36 mouse cellular contexts compared by ENCODE assay signal in the genomic region with DNA sequence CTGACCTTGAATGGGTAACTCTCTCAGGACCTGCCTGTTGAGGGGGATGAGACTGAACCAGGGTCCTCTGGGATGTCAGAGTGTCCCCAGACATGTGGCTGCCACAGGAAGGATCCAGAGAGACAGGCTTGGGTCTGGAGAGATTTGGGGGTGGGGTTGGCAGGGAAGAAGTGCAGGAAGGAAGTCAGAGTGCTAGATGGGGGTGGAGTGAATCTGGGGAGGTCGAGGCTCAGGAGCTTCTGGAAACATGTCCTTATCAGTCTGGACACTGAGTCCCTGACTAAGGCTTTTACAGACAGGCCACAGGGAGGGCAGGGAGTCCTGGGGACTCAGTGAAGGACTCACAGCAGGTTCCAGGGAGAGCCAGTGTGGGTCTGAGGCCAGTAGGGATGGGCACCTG. TPM values are rescaled to one million over a fixed set of nuclear protein-coding genes. Genes with fewer than 3 reads are reported as not detected.
DNase-seq lines count a peak whose midpoint lies in the region; TF ChIP-seq lines count a peak whose summit lies in the region.
"Had no signal": no experiment of that assay in that cellular context is flagged by ENCODE, and none has a peak within 500 bp of the region (broad histone marks: within the 10 kb centered on the region; RNA-seq: fewer than 3 reads in every experiment).

No protein-coding gene starts in this region.

- peak overlapping the region; percentile 49 for H3K4me3 ChIP-seq in heart, adult 2 months
- peak overlapping the region; percentile 28; the same call in 1 of the 2 replicates for H3K4me3 ChIP-seq in kidney, adult 2 months (ENCODE audit: insufficient read depth, low read depth, low read length)
- H3K4me3 ChIP-seq in testis, adult 2 months (ENCODE audit: control insufficient read depth, low read depth, low read length), result peak overlapping the region; percentile 4
- H3K4me3 ChIP-seq: embryonic facial prominence, embryonic 13.5 days; forebrain, embryonic 10.5 days; forebrain, embryonic 15.5 days; heart, embryonic 15.5 days; hindbrain, embryonic 12.5 days; left cerebral cortex, adult 2 months; limb, embryonic 13.5 days; midbrain, embryonic 10.5 days; midbrain, embryonic 15.5 days had no signal

- 6% methylated on average over 1 of the region's 1 CpGs for WGBS in heart, adult 2 months
- WGBS in kidney, adult 2 months, result 29% methylated on average over 1 of the region's 1 CpGs

- H3K27me3 ChIP-seq in heart, adult 2 months (ENCODE audit: control insufficient read depth, insufficient read depth, low read length), result no peaks in the 10 kb centered on the region
- no peaks in the 10 kb centered on the region for H3K27me3 ChIP-seq in kidney, adult 2 months (replicated peaks; ENCODE audit: control insufficient read depth, insufficient read depth, low read length)
- no peaks in the 10 kb centered on the region for H3K27me3 ChIP-seq in testis, adult 2 months (ENCODE audit: control insufficient read depth, insufficient read depth, low read length)
- H3K27me3 ChIP-seq: embryonic facial prominence, embryonic 13.5 days; forebrain, embryonic 15.5 days; heart, embryonic 15.5 days; hindbrain, embryonic 12.5 days; limb, embryonic 13.5 days; midbrain, embryonic 15.5 days; Patski had no signal

- TF ChIP-seq CTCF in heart, adult 2 months (IDR thresholded peaks at IDR 0.05), result no peak
- no peak for TF ChIP-seq CTCF in kidney, adult 2 months (conservative IDR thresholded peaks at IDR 0.05; ENCODE audit: insufficient read depth, insufficient read length, low read depth, low read length)
- no peak for TF ChIP-seq CTCF in testis, adult 2 months (IDR thresholded peaks at IDR 0.05; ENCODE audit: control insufficient read depth, insufficient read depth, insufficient replicate concordance, low read depth, low read length)

- H3K36me3 ChIP-seq in heart, adult 2 months (ENCODE audit: control insufficient read depth, insufficient read depth, low read length), result no peaks in the 10 kb centered on the region
- H3K36me3 ChIP-seq in kidney, adult 2 months (ENCODE audit: control insufficient read depth, insufficient read depth, low read length), result no peaks in the 10 kb centered on the region
- no peaks in the 10 kb centered on the region for H3K36me3 ChIP-seq in testis, adult 2 months (ENCODE audit: control insufficient read depth, insufficient read depth, low read length)
- H3K36me3 ChIP-seq: embryonic facial prominence, embryonic 13.5 days; forebrain, embryonic 10.5 days; forebrain, embryonic 15.5 days; heart, embryonic 15.5 days; hindbrain, embryonic 12.5 days; limb, embryonic 13.5 days; midbrain, embryonic 10.5 days; midbrain, embryonic 15.5 days had no signal

- no peak for TF ChIP-seq EP300 in heart, adult 2 months (IDR thresholded peaks at IDR 0.05; ENCODE audit: insufficient read depth, low read depth, low read length)

- H3K79me2 ChIP-seq in heart, adult 2 months (replicated peaks; ENCODE audit: control insufficient read depth, insufficient read depth, low read length), result no peaks in the 10 kb centered on the region

- intact Hi-C loops in heart, adult 2 months (cut with DNase I), result loop anchor here (2.0 kb wide), 1 partner anchor 145 kb away; no protein-coding TSS in a partner anchor

- peak; percentile 39 for DNase-seq in heart, adult 2 months
- DNase-seq in heart, postnatal 4 days, result no peak
- no peak for DNase-seq in kidney, adult 2 months
- no peak for DNase-seq in kidney, adult 8-10 months
- DNase-seq in testis, postnatal 14 days (ENCODE audit: low spot score), result no peak
- DNase-seq in adipocyte (ENCODE audit: low spot score), result no peak
- DNase-seq: adrenal gland, postnatal 14 days; cerebellum, adult 11-12 months; cerebellum, postnatal 10 days; kidney, postnatal 14 days; liver, postnatal 0 days; right cerebral cortex, postnatal 4 days had no signal

- peak overlapping the region; percentile 96 for H3K27ac ChIP-seq in heart, adult 2 months
- H3K27ac ChIP-seq in kidney, adult 2 months (ENCODE audit: insufficient read depth, low read depth, low read length), result peak overlapping the region; percentile 54
- peak overlapping the region; percentile 65 for H3K27ac ChIP-seq in testis, adult 2 months (ENCODE audit: control insufficient read depth, insufficient read depth, low read depth, low read length)
- H3K27ac ChIP-seq: embryonic facial prominence, embryonic 13.5 days; forebrain, embryonic 10.5 days; forebrain, embryonic 15.5 days; heart, embryonic 15.5 days; hindbrain, embryonic 12.5 days; midbrain, embryonic 10.5 days; midbrain, embryonic 15.5 days; stomach, postnatal 0 days had no signal

- no peak for TF ChIP-seq POLR2A in heart, adult 2 months (IDR thresholded peaks at IDR 0.05; ENCODE audit: insufficient read depth, low read depth, low read length)
- no peak for TF ChIP-seq POLR2A in kidney, adult 2 months (IDR thresholded peaks at IDR 0.05; ENCODE audit: low read depth, low read length)
- no peak for TF ChIP-seq POLR2A in testis, adult 2 months (IDR thresholded peaks at IDR 0.05; ENCODE audit: control insufficient read depth, low read depth, low read length)

- H3K4me1 ChIP-seq in heart, adult 2 months (ENCODE audit: control insufficient read depth, insufficient read depth, low read length), result peaks cover 47% of the 10 kb centered on the region
- peaks cover 3% of the 10 kb centered on the region for H3K4me1 ChIP-seq in kidney, adult 2 months (ENCODE audit: control insufficient read depth, insufficient read depth, low read length)
- peaks cover 23% of the 10 kb centered on the region for H3K4me1 ChIP-seq in testis, adult 2 months (ENCODE audit: control insufficient read depth, insufficient read depth, low read length)
- H3K4me1 ChIP-seq: forebrain, embryonic 15.5 days; hindbrain, embryonic 12.5 days; midbrain, embryonic 15.5 days had no signal

- peak overlapping the region; percentile 52 for H3K9ac ChIP-seq in heart, adult 2 months (ENCODE audit: low read depth, low read length)
- H3K9ac ChIP-seq: embryonic facial prominence, embryonic 13.5 days; forebrain, embryonic 15.5 days; heart, embryonic 15.5 days; limb, embryonic 13.5 days; liver, postnatal 0 days; midbrain, embryonic 15.5 days had no signal

RNA-seq across cellular contexts. Expression of a gene that starts 2.3 kb away (rescaled TPM):
- total RNA-seq in heart, adult 2 months (2021), result 1 to 10 TPM; 4.4 to 4.8 TPM
- polyA plus RNA-seq in heart, adult 2 months (2012; rRNA removed), result 5.2 and 7.8 TPM in 2 replicates
- 1 to 10 TPM; 2.0 to 2.3 TPM for total RNA-seq in heart, postnatal 4 days (2021)
- polyA plus RNA-seq in kidney, adult 2 months (2012; rRNA removed), result 2.4 and 2.5 TPM in 2 replicates
- 3.0 and 4.6 TPM in 2 replicates for polyA plus RNA-seq in testis, adult 2 months (2012; rRNA removed)
- total RNA-seq: common myeloid progenitor, adult 5-6 weeks; megakaryocyte progenitor cell, adult 5-6 weeks; MEL had no signal
- polyA plus RNA-seq: forebrain, embryonic 10.5 days; liver, embryonic 11.5 days; midbrain, embryonic 15.5 days had no signal

RNA-seq across cellular contexts. Expression of a gene that starts 5.2 kb away (rescaled TPM):
- total RNA-seq in heart, adult 2 months (2021), result 1 to 10 TPM; 4.0 to 4.7 TPM
- 8.8 and 10.7 TPM in 2 replicates for polyA plus RNA-seq in heart, adult 2 months (2012; rRNA removed)
- total RNA-seq in heart, postnatal 4 days (2021), result 1 to 10 TPM; 3.2 to 3.4 TPM
- 4.8 and 5.1 TPM in 2 replicates for polyA plus RNA-seq in kidney, adult 2 months (2012; rRNA removed)
- 0.62 and 0.73 TPM in 2 replicates for polyA plus RNA-seq in testis, adult 2 months (2012; rRNA removed)
- total RNA-seq: common myeloid progenitor, adult 5-6 weeks; megakaryocyte progenitor cell, adult 5-6 weeks; MEL had no signal
- polyA plus RNA-seq: midbrain, embryonic 10.5 days had no signal

RNA-seq across cellular contexts. Expression of a gene that starts 22.1 kb away (rescaled TPM):
- total RNA-seq in heart, adult 2 months (2021), result not detected
- polyA plus RNA-seq in heart, adult 2 months (2012; rRNA removed), result not detected in 2 replicates
- total RNA-seq in heart, postnatal 4 days (2021), result not detected
- not detected in 2 replicates for polyA plus RNA-seq in kidney, adult 2 months (2012; rRNA removed)
- not detected in 2 replicates for polyA plus RNA-seq in testis, adult 2 months (2012; rRNA removed)
- total RNA-seq: adrenal gland, postnatal 14 days; common myeloid progenitor, adult 5-6 weeks; gastrocnemius, adult 8-10 months; gastrocnemius, postnatal 4 days; layer of hippocampus, postnatal 14 days; left cerebral cortex, adult 2 months; left cerebral cortex, postnatal 25 days; megakaryocyte progenitor cell, adult 5-6 weeks; MEL had no signal
- polyA plus RNA-seq: embryonic facial prominence, embryonic 13.5 days; forebrain, embryonic 10.5 days; forebrain, embryonic 15.5 days; frontal cortex, adult 2 months; heart, embryonic 15.5 days; hindbrain, embryonic 12.5 days; intestine, embryonic 16.5 days; kidney, embryonic 14.5 days; limb, embryonic 13.5 days; liver, embryonic 11.5 days; liver, postnatal 0 days; midbrain, embryonic 10.5 days; midbrain, embryonic 15.5 days; Patski; spleen, adult 2 months; stomach, postnatal 0 days had no signal

RNA-seq across cellular contexts. Expression of a gene that starts 31.6 kb away (rescaled TPM):
- total RNA-seq in heart, adult 2 months (2021), result not detected
- polyA plus RNA-seq in heart, adult 2 months (2012; rRNA removed), result not detected in 2 replicates
- not detected for total RNA-seq in heart, postnatal 4 days (2021)
- not detected in 2 replicates for polyA plus RNA-seq in kidney, adult 2 months (2012; rRNA removed)
- not detected in 2 replicates for polyA plus RNA-seq in testis, adult 2 months (2012; rRNA removed)
- total RNA-seq: adrenal gland, postnatal 14 days; common myeloid progenitor, adult 5-6 weeks; gastrocnemius, adult 8-10 months; gastrocnemius, postnatal 4 days; layer of hippocampus, postnatal 14 days; left cerebral cortex, adult 2 months; left cerebral cortex, postnatal 25 days; megakaryocyte progenitor cell, adult 5-6 weeks; MEL had no signal
- polyA plus RNA-seq: embryonic facial prominence, embryonic 13.5 days; forebrain, embryonic 10.5 days; forebrain, embryonic 15.5 days; frontal cortex, adult 2 months; heart, embryonic 15.5 days; hindbrain, embryonic 12.5 days; intestine, embryonic 16.5 days; kidney, embryonic 14.5 days; limb, embryonic 13.5 days; liver, embryonic 11.5 days; liver, postnatal 0 days; midbrain, embryonic 10.5 days; midbrain, embryonic 15.5 days; Patski; spleen, adult 2 months; stomach, postnatal 0 days had no signal

RNA-seq across cellular contexts. Expression of a gene that starts 38.6 kb away (rescaled TPM):
- not detected for total RNA-seq in heart, adult 2 months (2021)
- not detected in 2 replicates for polyA plus RNA-seq in heart, adult 2 months (2012; rRNA removed)
- not detected for total RNA-seq in heart, postnatal 4 days (2021)
- not detected in 2 replicates for polyA plus RNA-seq in kidney, adult 2 months (2012; rRNA removed)
- not detected in 2 replicates for polyA plus RNA-seq in testis, adult 2 months (2012; rRNA removed)
- total RNA-seq: adrenal gland, postnatal 14 days; common myeloid progenitor, adult 5-6 weeks; gastrocnemius, adult 8-10 months; gastrocnemius, postnatal 4 days; layer of hippocampus, postnatal 14 days; left cerebral cortex, adult 2 months; left cerebral cortex, postnatal 25 days; megakaryocyte progenitor cell, adult 5-6 weeks; MEL had no signal
- polyA plus RNA-seq: embryonic facial prominence, embryonic 13.5 days; forebrain, embryonic 10.5 days; forebrain, embryonic 15.5 days; frontal cortex, adult 2 months; heart, embryonic 15.5 days; hindbrain, embryonic 12.5 days; intestine, embryonic 16.5 days; kidney, embryonic 14.5 days; limb, embryonic 13.5 days; liver, embryonic 11.5 days; liver, postnatal 0 days; midbrain, embryonic 10.5 days; midbrain, embryonic 15.5 days; Patski; spleen, adult 2 months; stomach, postnatal 0 days had no signal

Comparison
In these comparisons a context has a peak if more than half of its experiments do, and no peak if none do; other contexts are left out.
1. DNase-seq: peak in heart, adult 2 months (2 of 2); none in heart, postnatal 4 days (single experiment), kidney, adult 2 months (single experiment), kidney, adult 8-10 months (0 of 2), testis, postnatal 14 days (single experiment) and adipocyte (single experiment).
2. Peak in every context shown above with its lines, with median percentiles within 50 percentile points of each other: H3K27ac ChIP-seq and H3K4me3 ChIP-seq.